Mouse (Mus musculus) adrenal gland, adult 18-20 months (tissue): ENCODE measurements around the gene Hist1h3h. TPM values are rescaled to one million over a fixed set of nuclear protein-coding genes. Genes with fewer than 3 reads are reported as not detected.

Experiments
- microRNA-seq, 2 experiments: library from miRNA; unstranded; fragments of <30 nt; microRNA quantifications; one replicate each; pipeline ENCODE4 v1.2.0; 2021; ENCODE audit warnings: borderline number of aligned reads in 2 of 2
- total RNA-seq, 2 experiments: library from RNA; stranded (reverse); gene quantifications; 1 replicate in 1 of 2; 2 replicates in 1 of 2; pipeline ENCODE4 v1.2.3; 2021

Gene Hist1h3h
- total RNA-seq, 2 experiments from 2014 or later, result 25.1 to 28.5 TPM

Small RNA genes lying within 50 kb of the gene (microRNA-seq; reads per million reads assigned to microRNA genes)
- gene Gm44357 (0 reads per million in 2 experiments), gene Gm44367 (0 reads per million in 2 experiments), gene Gm44454 (0 reads per million in 2 experiments)

Other genes with a start within 250 kb of the Hist1h3h start
- 1 to 10 TPM in 1 of 2 experiments, under 1 TPM in 1; 0.76 to 1.5 TPM for gene Nkapl, start 249.2 kb upstream of the Hist1h3h start, total RNA-seq
- 1 to 10 TPM; 2.2 to 2.6 TPM for gene Zkscan4, start 238.8 kb upstream of the Hist1h3h start, total RNA-seq
- gene Gm10065, start 238.2 kb upstream of the Hist1h3h start, total RNA-seq, result not detected
- gene AK157302, start 222.4 kb upstream of the Hist1h3h start, total RNA-seq, result 10 to 100 TPM; 13.8 to 16.2 TPM
- 100 to 1,000 TPM in 1 of 2 experiments, 10 to 100 TPM in 1; 87.5 to 171 TPM for gene Gm11273, start 216.2 kb upstream of the Hist1h3h start, total RNA-seq
- gene Zkscan8, start 186.5 kb upstream of the Hist1h3h start, total RNA-seq, result 10 to 100 TPM; 13.5 to 15.6 TPM
- gene Olfr1366, start 174.9 kb upstream of the Hist1h3h start, total RNA-seq, result not detected
- gene Olfr1535, start 157.8 kb upstream of the Hist1h3h start, total RNA-seq, result not detected
- not detected for gene Olfr1364, start 135.9 kb upstream of the Hist1h3h start, total RNA-seq
- gene Olfr1362, start 103.6 kb upstream of the Hist1h3h start, total RNA-seq, result not detected
- not detected for gene Olfr11, start 75.1 kb upstream of the Hist1h3h start, total RNA-seq
- gene Olfr1361, start 54.3 kb upstream of the Hist1h3h start, total RNA-seq, result not detected
- not detected for gene Olfr1360, start 40.3 kb upstream of the Hist1h3h start, total RNA-seq
- gene Olfr1359, start 19.5 kb upstream of the Hist1h3h start, total RNA-seq, result not detected
- 10 to 100 TPM; 21.3 to 23.3 TPM for gene Hist1h2bl, start 1.5 kb upstream of the Hist1h3h start, total RNA-seq
- 10 to 100 TPM; 21.4 to 30.6 TPM for gene Hist1h2ai, start 1.2 kb upstream of the Hist1h3h start, total RNA-seq
- gene Hist1h2bm, start 4.4 kb downstream of the Hist1h3h start, total RNA-seq, result 1 to 10 TPM; 5.2 to 5.8 TPM
- 1 to 10 TPM; 5.4 TPM for gene Hist1h4j, start 17.4 kb downstream of the Hist1h3h start, total RNA-seq
- 10 to 100 TPM; 76.7 to 88.9 TPM for gene Hist1h4k, start 32.8 kb downstream of the Hist1h3h start, total RNA-seq
- gene Hist1h2ak, start 36.2 kb downstream of the Hist1h3h start, total RNA-seq, result 1 to 10 TPM; 7.9 to 8.1 TPM
- 10 to 100 TPM; 11.4 to 15.3 TPM for gene Hist1h2bn, start 36.5 kb downstream of the Hist1h3h start, total RNA-seq
- gene Hist1h1b, start 63.0 kb downstream of the Hist1h3h start, total RNA-seq, result 10 to 100 TPM in 1 of 2 experiments, 1 to 10 TPM in 1; 8.8 to 12.2 TPM
- gene Hist1h3i, start 65.7 kb downstream of the Hist1h3h start, total RNA-seq, result 10 to 100 TPM; 21.8 to 29.9 TPM
- gene Hist1h2an, start 69.6 kb downstream of the Hist1h3h start, total RNA-seq, result 1 to 10 TPM; 2.5 to 4.4 TPM
- 1 to 10 TPM; 5.8 to 8.9 TPM for gene Hist1h2bp, start 69.8 kb downstream of the Hist1h3h start, total RNA-seq
- 10 to 100 TPM; 45.1 to 68.5 TPM for gene Hist1h2bq, start 92.5 kb downstream of the Hist1h3h start, total RNA-seq
- 10 to 100 TPM in 1 of 2 experiments, 1 to 10 TPM in 1; 3.6 to 44.2 TPM for gene Hist1h2ao, start 92.8 kb downstream of the Hist1h3h start, total RNA-seq
- gene Hist1h4m, start 94.1 kb downstream of the Hist1h3h start, total RNA-seq, result 100 to 1,000 TPM; 185 to 195 TPM
- 10 to 100 TPM; 33.0 to 84.6 TPM for gene Hist1h4n, start 114.5 kb downstream of the Hist1h3h start, total RNA-seq
- 10 to 100 TPM in 1 of 2 experiments, 1 to 10 TPM in 1; 8.6 to 29.1 TPM for gene Hist1h2ap, start 115.8 kb downstream of the Hist1h3h start, total RNA-seq
- gene Hist1h2br, start 116.1 kb downstream of the Hist1h3h start, total RNA-seq, result 10 to 100 TPM; 43.9 to 68.8 TPM
- gene Zfp184, start 227.4 kb downstream of the Hist1h3h start, total RNA-seq, result 1 to 10 TPM in 1 of 2 experiments, under 1 TPM in 1; 0.80 to 1.5 TPM